Mouse (Mus musculus) liver, adult (tissue): ENCODE results near the gene Ccl22.

Source experiments
- GATA4 ChIP-seq: IDR thresholded peaks from 2 replicates; pipeline ENCODE4 v1.6.1; 2014; ENCODE audit warnings: mild to moderate bottlenecking, low read length; ENCODE audit not compliant: insufficient replicate concordance

The Ccl22 gene

GRCm38 (mm10) chr8:94781155-94781837, 35.9 kb downstream of the Ccl22 start:
- TF ChIP-seq GATA4: no peak

DNA sequence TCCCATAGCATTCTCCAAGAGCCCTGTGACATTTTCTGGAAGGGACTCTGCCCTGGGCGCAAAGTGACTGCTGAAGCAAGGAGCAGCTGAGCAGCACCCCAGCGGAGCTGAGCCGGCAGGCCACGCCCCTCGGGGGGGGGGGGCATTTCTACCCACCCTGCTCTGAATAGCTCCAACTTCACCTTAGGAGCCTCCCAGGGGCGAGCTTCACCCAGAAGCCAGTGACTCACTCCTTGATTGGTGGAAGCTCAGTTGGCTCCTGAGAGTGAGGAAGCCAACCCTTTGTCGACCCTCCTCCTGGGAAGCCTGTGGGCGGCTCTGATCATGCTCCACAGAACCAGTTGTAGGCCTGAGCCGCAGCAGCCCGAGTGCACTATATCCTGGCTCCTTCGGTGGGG, 36.4 kb downstream of the Ccl22 start:
- no peak for TF ChIP-seq GATA4

GRCm38 (mm10) chr8:94783890-94784289, 38.5 kb downstream of the Ccl22 start:
- no peak for TF ChIP-seq GATA4

DNA sequence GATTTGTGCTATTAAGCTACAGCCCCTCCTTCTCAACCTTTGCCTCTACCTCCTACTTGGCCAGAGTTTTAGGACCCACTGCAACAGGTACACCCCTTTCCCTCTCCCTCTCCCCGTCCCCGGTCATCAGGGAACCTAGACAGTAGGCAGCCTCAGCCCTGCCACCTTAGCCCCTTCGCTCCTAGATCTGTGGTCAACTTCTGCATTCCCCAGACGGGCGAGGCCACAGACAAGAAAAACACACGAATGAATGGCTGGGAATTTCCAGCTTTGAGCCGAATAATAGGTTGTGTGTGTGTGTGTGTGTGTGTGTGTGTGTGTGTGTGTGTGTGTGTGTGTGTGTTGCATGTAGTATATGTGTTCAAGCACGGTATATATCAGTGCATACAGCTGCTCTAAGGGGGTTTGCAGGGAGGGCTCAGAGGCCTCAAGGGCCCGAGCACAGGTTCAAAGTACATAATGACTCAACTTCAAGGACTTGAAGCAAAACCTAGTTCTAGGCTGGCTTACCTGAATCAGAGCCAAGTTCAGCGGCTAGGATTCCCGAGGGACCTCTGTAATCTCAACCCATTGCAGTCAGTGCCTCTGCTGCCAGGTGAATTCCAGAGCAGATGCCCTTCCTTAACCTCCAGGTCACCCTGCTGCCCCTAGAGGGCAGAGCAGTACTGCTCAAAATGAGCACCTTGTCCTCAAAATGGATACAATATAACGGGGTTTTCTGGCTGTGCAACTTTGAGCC, 40.0 kb downstream of the Ccl22 start:
- TF ChIP-seq GATA4: no peak

GRCm38 (mm10) chr8:94785995-94786595, 40.7 kb downstream of the Ccl22 start:
- no peak for TF ChIP-seq GATA4

DNA sequence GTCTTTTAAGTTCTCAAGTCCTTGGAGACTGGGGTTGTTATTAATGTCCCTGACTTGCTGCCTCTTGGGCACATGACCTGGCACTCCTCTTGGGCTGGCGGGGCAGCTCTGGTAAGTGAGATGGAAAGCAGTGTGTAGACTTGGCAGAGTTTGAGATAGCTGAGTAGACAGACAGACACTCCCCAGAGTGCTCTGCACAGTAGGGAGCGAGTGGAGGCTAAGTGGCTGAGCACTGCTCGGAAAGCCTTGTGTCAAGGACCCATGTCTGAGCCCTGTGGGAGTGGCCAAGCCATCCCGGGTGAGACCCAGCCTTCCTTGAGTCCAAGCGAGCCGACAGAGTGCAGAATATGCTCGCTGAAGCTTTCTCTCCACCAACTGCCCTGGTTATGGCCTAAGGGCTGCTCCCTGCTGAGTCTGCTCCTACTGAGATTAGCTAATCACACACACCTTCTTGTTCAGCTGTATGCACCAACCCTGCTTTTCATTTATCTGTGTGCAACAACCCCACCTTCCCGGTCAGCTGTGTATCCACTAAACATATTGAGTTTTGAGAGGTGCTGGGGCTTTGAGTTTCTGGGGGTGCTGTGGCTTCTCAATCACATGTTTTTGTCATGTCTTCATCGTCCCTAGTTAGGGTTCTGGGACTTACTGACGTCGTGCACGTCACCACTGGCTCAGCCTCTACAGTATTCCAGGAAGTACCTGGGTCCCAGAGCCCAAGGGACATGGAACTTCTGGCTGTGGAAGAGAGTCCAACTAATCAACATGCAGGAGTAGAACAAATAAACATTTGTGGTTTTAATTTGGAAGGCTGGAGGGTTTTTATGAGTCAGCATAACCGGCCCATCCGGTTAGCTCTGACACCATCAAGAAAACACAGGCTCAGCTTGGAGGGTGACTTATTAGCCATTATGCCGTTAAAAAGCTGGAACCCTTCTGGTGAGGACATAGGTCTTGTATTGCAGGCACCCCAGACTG, 42.4 kb downstream of the Ccl22 start:
- no peak for TF ChIP-seq GATA4

DNA sequence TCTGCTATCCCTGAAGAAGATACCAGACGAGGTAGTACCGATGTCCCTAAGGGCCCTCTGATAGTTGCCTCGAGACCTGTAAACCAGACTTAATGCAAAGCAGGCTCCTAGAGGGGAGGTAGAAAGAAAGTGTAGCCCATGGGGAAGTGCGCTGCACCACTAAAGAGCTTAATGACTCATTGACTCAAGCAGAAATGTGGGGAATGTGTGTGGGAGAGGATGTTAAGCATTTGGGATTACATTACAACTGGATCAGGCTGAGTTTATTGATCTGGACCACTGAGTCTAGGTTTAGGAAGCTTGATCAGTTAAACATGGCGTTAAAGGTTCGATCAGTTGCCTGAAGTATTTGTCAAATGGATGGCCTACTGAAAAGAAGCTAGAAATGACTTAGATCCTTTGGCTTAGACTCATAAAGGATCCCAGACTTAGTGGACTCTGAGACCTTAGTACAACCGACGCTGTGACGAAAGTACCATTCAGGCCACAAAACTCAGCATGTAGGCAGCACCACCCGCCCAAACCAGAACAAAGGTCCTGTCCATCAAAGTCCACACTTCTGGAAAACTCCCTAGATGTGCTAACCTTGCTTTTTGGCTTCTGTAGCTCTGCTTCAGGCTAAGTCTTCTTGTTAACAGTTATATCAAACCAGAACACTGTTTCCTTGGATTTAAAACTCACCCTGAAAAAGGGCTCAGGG, 44.0 kb downstream of the Ccl22 start:
- no peak for TF ChIP-seq GATA4

- TF ChIP-seq GATA4: no peak
Measured at GRCm38 (mm10) chr8:94794368-94794767, 49.0 kb downstream of the Ccl22 start.

DNA sequence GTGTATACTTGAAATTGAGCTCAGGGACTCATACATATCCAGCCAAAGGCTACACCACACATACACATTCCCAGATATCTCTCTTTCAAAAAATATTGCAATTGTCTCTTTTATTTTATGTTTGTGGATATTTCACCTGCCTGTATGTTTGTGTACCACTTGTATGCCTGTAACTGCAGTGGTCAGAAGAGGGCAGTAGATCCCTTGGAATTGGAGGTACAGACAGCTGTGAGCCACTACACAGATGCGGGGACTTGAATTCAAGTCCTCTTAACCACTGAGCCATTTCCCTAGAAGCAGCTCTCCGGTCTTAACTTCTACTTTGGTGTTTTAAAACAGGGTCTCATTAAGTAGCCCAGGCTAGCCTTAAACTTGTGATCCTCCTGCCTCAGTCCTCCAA, 49.4 kb downstream of the Ccl22 start:
- TF ChIP-seq GATA4: no peak

GRCm38 (mm10) chr8:94800278-94800968, 55.0 kb downstream of the Ccl22 start:
- no peak for TF ChIP-seq GATA4
